Mouse (Mus musculus): Measurements from ENCODE around the gene Gm20388. TPM values are rescaled to one million over a fixed set of nuclear protein-coding genes. Genes with fewer than 3 reads are reported as not detected.
A peak's percentile ranks its signal among the peaks of the same experiment; 100 is the strongest.

The Gm20388 gene
- polyA plus RNA-seq, 1 experiment from 2014 or later: 3.6 TPM

GRCm38 (mm10) chr8:119917415-119917814, 6.8 kb downstream of the Gm20388 start:
- DNase-seq (ENCODE audit: low spot score): no peak
- no peaks in the 10 kb centered on the region for H3K27me3 ChIP-seq (replicated peaks; ENCODE audit: low read depth, poor library complexity, severe bottlenecking)
- no peak overlapping the region for H3K4me3 ChIP-seq
- H3K36me3 ChIP-seq (replicated peaks): peaks cover 46% of the 10 kb centered on the region
- 88% methylated on average over 3 of the region's 3 CpGs for WGBS
- peaks cover 54% of the 10 kb centered on the region for H3K4me1 ChIP-seq
- H3K9me3 ChIP-seq: no peaks in the 10 kb centered on the region
- no peak overlapping the region for H3K27ac ChIP-seq (replicated peaks)

GRCm38 (mm10) chr8:119918155-119918567, 7.5 kb downstream of the Gm20388 start:
- no peak for DNase-seq (ENCODE audit: low spot score)
- WGBS: 74% methylated on average over 1 of the region's 1 CpGs
- peaks cover 48% of the 10 kb centered on the region for H3K4me1 ChIP-seq

GRCm38 (mm10) chr8:119923259-119923658, 12.6 kb downstream of the Gm20388 start:
- WGBS: 89% methylated on average over 5 of the region's 5 CpGs
- H3K27me3 ChIP-seq (replicated peaks; ENCODE audit: low read depth, poor library complexity, severe bottlenecking): no peaks in the 10 kb centered on the region

More at GRCm38 (mm10) chr8:119918155-119918567, 7.5 kb downstream of the Gm20388 start:
- Histone ChIP-seq H3K27me3 (replicated peaks; ENCODE audit: low read depth, poor library complexity, severe bottlenecking) (no peaks in the 10 kb centered on the region), H3K4me3 (no peak overlapping the region), H3K27ac (replicated peaks) (no peak overlapping the region), H3K36me3 (replicated peaks) (peaks cover 46% of the 10 kb centered on the region), H3K9me3 (no peaks in the 10 kb centered on the region)

GRCm38 (mm10) chr8:119925428-119925827, 14.8 kb downstream of the Gm20388 start:
- no peaks in the 10 kb centered on the region for H3K9me3 ChIP-seq
- H3K36me3 ChIP-seq (replicated peaks): peaks cover 28% of the 10 kb centered on the region
- H3K4me1 ChIP-seq: peaks cover 26% of the 10 kb centered on the region
- WGBS: 91% methylated on average over 4 of the region's 4 CpGs
- no peak overlapping the region for H3K4me3 ChIP-seq
- H3K27ac ChIP-seq (replicated peaks): no peak overlapping the region
- no peaks in the 10 kb centered on the region for H3K27me3 ChIP-seq (replicated peaks; ENCODE audit: low read depth, poor library complexity, severe bottlenecking)
- no peak for DNase-seq (ENCODE audit: low spot score)

More at GRCm38 (mm10) chr8:119923259-119923658, 12.6 kb downstream of the Gm20388 start:
- Histone ChIP-seq H3K4me1 (peaks cover 26% of the 10 kb centered on the region), H3K9me3 (no peaks in the 10 kb centered on the region), H3K27ac (replicated peaks) (no peak overlapping the region), H3K4me3 (no peak overlapping the region), H3K36me3 (replicated peaks) (peaks cover 41% of the 10 kb centered on the region)
- DNase-seq (ENCODE audit: low spot score): no peak

- Histone ChIP-seq H3K36me3 (replicated peaks) (peaks cover 23% of the 10 kb centered on the region), H3K4me1 (peaks cover 22% of the 10 kb centered on the region), H3K9me3 (no peaks in the 10 kb centered on the region), H3K27ac (replicated peaks) (no peak overlapping the region), H3K4me3 (no peak overlapping the region), H3K27me3 (replicated peaks; ENCODE audit: low read depth, poor library complexity, severe bottlenecking) (no peaks in the 10 kb centered on the region)
- 83% methylated on average over 2 of the region's 2 CpGs for WGBS
- no peak for DNase-seq (ENCODE audit: low spot score)
Observed at GRCm38 (mm10) chr8:119926474-119926873, 15.8 kb downstream of the Gm20388 start.

GRCm38 (mm10) chr8:119927422-119928092, 16.9 kb downstream of the Gm20388 start:
- Histone ChIP-seq H3K27ac (replicated peaks) (no peak overlapping the region), H3K4me3 (no peak overlapping the region), H3K4me1 (peaks cover 15% of the 10 kb centered on the region), H3K27me3 (replicated peaks; ENCODE audit: low read depth, poor library complexity, severe bottlenecking) (no peaks in the 10 kb centered on the region), H3K9me3 (no peaks in the 10 kb centered on the region), H3K36me3 (replicated peaks) (peaks cover 31% of the 10 kb centered on the region)
- WGBS: 51% methylated on average over 6 of the region's 6 CpGs
- peak; percentile 29 for DNase-seq (ENCODE audit: low spot score)

GRCm38 (mm10) chr8:119931317-119931716, 20.7 kb downstream of the Gm20388 start:
- 90% methylated on average over 4 of the region's 4 CpGs for WGBS
- H3K27me3 ChIP-seq (replicated peaks; ENCODE audit: low read depth, poor library complexity, severe bottlenecking): no peaks in the 10 kb centered on the region
- no peak overlapping the region for H3K27ac ChIP-seq (replicated peaks)
- peaks cover 4% of the 10 kb centered on the region; the same call in 1 of the 2 replicates for H3K4me1 ChIP-seq
- H3K4me3 ChIP-seq: no peak overlapping the region
- H3K9me3 ChIP-seq: no peaks in the 10 kb centered on the region
- peaks cover 52% of the 10 kb centered on the region for H3K36me3 ChIP-seq (replicated peaks)
- DNase-seq (ENCODE audit: low spot score): no peak

GRCm38 (mm10) chr8:119933681-119934080, 23.0 kb downstream of the Gm20388 start:
- Histone ChIP-seq H3K27ac (replicated peaks) (no peak overlapping the region), H3K4me3 (no peak overlapping the region), H3K36me3 (replicated peaks) (peaks cover 74% of the 10 kb centered on the region), H3K27me3 (replicated peaks; ENCODE audit: low read depth, poor library complexity, severe bottlenecking) (no peaks in the 10 kb centered on the region), H3K4me1 (no peaks in the 10 kb centered on the region), H3K9me3 (no peaks in the 10 kb centered on the region)
- DNase-seq (ENCODE audit: low spot score): no peak
- WGBS: 98% methylated on average over 4 of the region's 4 CpGs

- Histone ChIP-seq H3K4me1 (no peaks in the 10 kb centered on the region), H3K27ac (replicated peaks) (no peak overlapping the region), H3K4me3 (no peak overlapping the region), H3K36me3 (replicated peaks) (peaks cover 87% of the 10 kb centered on the region), H3K9me3 (no peaks in the 10 kb centered on the region), H3K27me3 (replicated peaks; ENCODE audit: low read depth, poor library complexity, severe bottlenecking) (no peaks in the 10 kb centered on the region)
- WGBS: 86% methylated on average over 6 of the region's 6 CpGs
- no peak for DNase-seq (ENCODE audit: low spot score)
Observed at GRCm38 (mm10) chr8:119935541-119935940, 24.9 kb downstream of the Gm20388 start.

GRCm38 (mm10) chr8:119938481-119938880, 27.8 kb downstream of the Gm20388 start:
- Histone ChIP-seq H3K9me3 (no peaks in the 10 kb centered on the region), H3K36me3 (replicated peaks) (peaks cover 97% of the 10 kb centered on the region), H3K4me1 (no peaks in the 10 kb centered on the region), H3K4me3 (no peak overlapping the region), H3K27me3 (replicated peaks; ENCODE audit: low read depth, poor library complexity, severe bottlenecking) (no peaks in the 10 kb centered on the region), H3K27ac (replicated peaks) (no peak overlapping the region)
- no peak for DNase-seq (ENCODE audit: low spot score)
- WGBS: 91% methylated on average over 7 of the region's 7 CpGs

- no peak overlapping the region for H3K4me3 ChIP-seq
Observed at GRCm38 (mm10) chr8:119939336-119939735, 28.7 kb downstream of the Gm20388 start.

GRCm38 (mm10) chr8:119941471-119941870, 30.8 kb downstream of the Gm20388 start:
- peaks cover 99% of the 10 kb centered on the region for H3K36me3 ChIP-seq (replicated peaks)
- 94% methylated on average over 18 of the region's 18 CpGs for WGBS
- no peaks in the 10 kb centered on the region for H3K27me3 ChIP-seq (replicated peaks; ENCODE audit: low read depth, poor library complexity, severe bottlenecking)
- H3K4me3 ChIP-seq: no peak overlapping the region
- H3K9me3 ChIP-seq: no peaks in the 10 kb centered on the region
- DNase-seq (ENCODE audit: low spot score): no peak
- no peak overlapping the region for H3K27ac ChIP-seq (replicated peaks)
- no peaks in the 10 kb centered on the region for H3K4me1 ChIP-seq

More at GRCm38 (mm10) chr8:119939336-119939735, 28.7 kb downstream of the Gm20388 start:
- Histone ChIP-seq H3K36me3 (replicated peaks) (peaks cover 97% of the 10 kb centered on the region), H3K9me3 (no peaks in the 10 kb centered on the region), H3K4me1 (no peaks in the 10 kb centered on the region), H3K27me3 (replicated peaks; ENCODE audit: low read depth, poor library complexity, severe bottlenecking) (no peaks in the 10 kb centered on the region), H3K27ac (replicated peaks) (no peak overlapping the region)
- WGBS: 91% methylated on average over 2 of the region's 2 CpGs
- DNase-seq (ENCODE audit: low spot score): no peak

- no peak for DNase-seq (ENCODE audit: low spot score)
- Histone ChIP-seq H3K9me3 (no peaks in the 10 kb centered on the region), H3K36me3 (replicated peaks) (peaks cover 99% of the 10 kb centered on the region), H3K4me1 (no peaks in the 10 kb centered on the region), H3K27ac (replicated peaks) (no peak overlapping the region), H3K27me3 (replicated peaks; ENCODE audit: low read depth, poor library complexity, severe bottlenecking) (no peaks in the 10 kb centered on the region), H3K4me3 (no peak overlapping the region)
- 94% methylated on average over 10 of the region's 10 CpGs for WGBS
Observed at GRCm38 (mm10) chr8:119943616-119944015, 33.0 kb downstream of the Gm20388 start.

Measured in embryonic facial prominence, embryonic 10.5 days (tissue).